Mouse (Mus musculus) thymus, postnatal 25 days (tissue): ENCODE data around the gene Stim1.

Source experiments
- DNase-seq: peaks from one replicate; pipeline ENCODE4 v3.0.0; 2022

The Stim1 gene

DNA sequence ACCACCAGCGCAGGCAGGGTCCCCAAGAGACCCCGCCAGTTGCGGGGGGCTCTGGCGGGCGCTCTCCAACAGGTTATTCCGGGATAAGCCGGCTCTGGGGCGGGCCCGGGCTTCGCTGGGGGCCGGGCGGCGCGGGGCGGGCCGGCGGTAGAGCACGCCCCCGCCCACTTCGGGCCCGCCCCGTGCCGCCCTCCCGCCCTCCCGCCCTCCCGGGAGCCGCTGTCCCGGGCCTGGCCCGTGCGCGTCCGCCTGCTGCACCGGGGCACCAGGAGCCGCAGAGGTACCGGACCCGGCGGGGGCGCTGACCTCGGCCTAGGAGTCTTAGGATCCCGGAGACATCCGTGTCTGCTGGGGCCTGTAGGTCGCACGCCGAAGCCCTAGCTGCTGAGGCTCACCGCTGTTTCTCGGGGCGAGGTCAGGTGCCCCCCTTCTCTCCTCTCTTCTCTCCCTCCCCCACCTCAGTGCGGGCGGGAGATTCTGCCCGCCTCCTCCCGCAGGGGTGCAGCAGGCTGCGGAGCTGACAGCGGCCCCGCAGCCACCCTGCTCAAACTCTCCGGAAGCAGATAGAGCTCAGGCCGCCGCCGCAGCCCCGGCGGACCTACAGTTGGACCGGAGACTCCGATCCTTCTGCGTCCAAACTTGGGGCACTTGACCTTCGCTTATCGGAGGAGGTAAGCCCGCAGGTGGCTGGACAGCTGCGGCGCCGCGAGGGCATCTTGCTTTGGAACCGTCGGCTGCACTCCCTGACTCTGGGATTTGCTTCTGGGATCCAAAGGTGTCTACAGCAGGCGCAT, at the start of gene Stim1:
Gene Stim1 (plus strand): TSS at position 206 of the 794 bp plus-strand sequence.
- DNase-seq: peak; percentile 79

DNA sequence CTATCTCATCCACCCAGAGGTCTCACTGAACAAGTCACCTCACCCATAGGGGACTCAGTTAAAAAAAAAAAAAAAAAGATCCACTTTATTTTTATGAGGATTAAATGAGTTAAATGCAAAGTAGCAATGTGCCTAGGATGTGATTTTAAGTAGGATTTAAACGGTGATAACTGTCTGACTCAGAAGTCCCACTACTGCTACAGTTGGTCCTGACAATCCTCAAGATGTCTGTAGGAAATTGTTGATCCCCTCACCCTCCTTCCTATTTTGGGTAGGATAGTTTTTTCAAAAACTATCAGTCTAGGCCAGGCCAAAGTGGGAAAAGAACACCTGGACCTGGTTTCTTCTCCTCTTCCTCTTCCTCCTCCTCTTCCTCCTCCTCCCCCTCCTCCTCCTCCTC, 45.7 kb upstream of the Stim1 start:
- DNase-seq: no peak

DNA sequence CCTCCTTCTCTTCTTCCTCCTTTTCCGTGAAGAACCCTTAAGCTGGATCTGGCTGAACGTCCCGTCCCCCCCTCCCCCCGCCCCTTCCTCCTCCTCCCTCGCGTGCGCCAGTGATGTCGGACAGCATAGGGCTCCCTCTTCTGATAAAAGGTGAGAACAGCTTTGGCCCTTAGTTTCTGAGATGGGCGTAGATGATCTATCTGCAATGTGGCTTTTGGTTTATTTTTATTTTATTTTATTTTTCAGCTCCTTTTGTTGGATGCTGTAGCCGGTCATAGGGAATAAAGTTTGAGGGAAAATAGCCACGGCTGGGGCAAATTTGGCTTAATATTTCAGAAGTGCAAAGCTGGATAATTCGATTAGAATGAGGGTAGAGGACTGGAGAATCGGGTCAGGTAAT, 45.3 kb upstream of the Stim1 start:
- peak; percentile 40 for DNase-seq

DNA sequence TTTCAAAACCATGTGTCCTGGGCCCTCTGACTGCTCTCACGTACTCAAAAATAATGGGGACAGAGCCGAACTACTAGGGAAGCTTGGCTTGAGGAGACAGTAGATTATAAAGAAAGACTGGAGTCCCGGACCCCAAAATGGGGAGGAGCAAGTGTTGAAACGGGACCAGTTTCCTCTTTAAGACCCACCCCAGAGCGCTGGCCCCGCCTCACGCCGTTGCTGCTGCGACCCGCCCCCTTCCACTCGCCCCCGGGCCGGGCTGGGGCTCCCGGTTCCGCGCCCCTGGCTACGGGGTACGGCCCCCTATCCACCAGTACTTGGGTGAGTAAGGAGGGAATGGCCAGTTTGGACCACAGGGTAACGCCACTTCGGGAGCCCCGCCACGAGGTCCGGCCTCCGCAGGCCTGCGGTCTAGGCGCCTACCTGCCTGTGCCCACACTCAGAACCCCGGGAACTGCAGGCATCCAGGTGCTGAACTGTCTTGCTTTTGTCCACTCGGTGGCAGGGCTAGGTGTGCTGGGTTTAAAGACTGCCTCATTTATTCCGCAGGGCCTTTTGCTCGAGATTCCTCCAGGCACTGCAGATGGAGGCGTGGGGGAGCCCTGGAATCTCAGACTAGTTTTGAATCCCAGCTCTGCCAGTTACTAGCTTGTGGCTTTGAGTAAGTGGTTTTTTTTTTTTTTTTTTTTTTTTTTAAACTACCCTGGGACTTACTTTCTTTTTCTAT, 44.6 kb upstream of the Stim1 start:
- peak; percentile 84 for DNase-seq

DNA sequence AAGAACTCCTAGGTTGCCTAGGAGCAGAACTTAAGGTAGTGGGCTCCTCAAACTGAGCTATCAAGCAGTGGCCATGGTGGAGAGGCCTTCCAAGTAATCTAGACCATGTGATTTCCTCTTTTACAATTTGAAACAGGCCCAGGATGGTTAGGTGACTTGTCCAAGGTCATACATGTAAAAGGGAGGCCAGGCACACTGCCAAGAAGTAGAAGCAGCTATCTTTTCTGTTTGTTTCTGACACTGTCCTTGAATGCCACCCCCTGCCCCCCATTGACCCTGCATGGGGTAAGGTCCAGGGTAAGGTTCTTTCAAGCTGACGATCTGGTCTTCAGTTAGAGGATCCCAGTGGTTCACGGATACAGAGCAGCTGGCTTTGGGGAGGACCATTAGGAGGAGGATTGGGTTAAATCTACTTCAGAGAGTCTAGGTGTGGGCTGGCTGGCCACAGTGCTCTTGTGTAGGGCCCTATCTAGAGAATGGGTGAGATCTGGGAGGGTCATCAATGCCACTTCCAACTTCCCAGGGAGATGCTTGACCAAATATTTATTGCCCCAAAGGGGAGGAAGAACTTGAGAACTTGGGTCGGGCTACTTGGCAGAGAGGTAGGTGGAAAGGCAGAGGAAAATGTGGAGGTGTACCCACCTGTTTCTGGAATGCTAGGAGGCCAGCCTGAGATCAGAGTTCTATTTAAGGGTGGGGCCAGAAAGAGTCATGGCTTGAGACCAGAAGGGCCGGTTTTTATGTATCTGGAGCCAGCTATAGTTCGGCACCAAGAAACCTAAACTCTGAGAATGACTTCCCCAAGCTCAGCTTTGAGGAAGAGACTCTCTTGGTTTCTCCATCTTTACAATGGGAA, 43.5 kb upstream of the Stim1 start:
- DNase-seq: no peak

DNA sequence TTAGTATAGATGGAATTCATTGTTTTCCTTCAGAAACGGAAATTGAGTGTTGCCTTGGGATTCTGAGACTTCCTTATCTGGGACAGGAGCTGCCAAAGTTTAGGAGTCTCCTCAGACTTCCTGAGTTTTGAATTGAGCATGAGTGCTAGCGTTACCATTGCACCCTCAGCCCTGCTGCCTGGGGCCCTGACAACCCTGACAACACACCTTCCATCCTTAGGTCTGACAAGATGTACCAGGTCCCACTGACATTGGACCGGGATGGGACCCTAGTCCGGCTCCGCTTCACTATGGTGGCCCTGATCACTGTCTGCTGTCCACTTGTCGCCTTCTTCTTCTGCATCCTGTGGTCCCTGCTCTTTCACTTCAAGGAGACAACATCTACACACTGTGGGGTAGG, 41.6 kb upstream of the Stim1 start:
- no peak for DNase-seq

DNA sequence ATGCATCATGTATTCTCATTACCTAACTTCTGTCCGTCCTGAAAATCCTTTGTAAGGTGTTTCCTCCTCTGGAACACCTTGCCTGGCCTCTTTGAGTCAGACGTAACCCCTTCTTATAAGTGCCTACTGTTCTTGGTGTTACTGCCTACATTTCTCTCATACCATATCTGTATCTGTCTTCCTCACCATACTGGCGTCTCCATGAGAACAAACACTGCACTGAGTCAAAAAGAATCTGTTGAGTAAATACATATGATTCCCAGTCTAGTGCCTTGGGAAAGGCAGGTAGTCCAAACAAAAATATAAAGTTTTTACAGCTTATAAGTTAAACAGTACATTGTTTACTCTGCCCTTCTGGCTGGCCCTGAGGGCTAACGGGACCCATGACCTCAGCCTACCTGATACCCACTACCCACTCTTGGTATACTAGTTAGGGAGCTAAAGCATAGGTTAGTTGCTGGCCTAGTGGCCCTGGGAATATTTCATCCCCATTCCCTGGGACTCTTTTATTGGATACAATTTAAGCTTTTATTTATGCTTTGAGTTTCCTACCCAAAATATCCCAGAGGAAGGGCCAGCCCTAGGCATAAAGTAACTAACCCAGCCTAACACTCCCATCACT, 39.4 kb upstream of the Stim1 start:
- DNase-seq: no peak

DNA sequence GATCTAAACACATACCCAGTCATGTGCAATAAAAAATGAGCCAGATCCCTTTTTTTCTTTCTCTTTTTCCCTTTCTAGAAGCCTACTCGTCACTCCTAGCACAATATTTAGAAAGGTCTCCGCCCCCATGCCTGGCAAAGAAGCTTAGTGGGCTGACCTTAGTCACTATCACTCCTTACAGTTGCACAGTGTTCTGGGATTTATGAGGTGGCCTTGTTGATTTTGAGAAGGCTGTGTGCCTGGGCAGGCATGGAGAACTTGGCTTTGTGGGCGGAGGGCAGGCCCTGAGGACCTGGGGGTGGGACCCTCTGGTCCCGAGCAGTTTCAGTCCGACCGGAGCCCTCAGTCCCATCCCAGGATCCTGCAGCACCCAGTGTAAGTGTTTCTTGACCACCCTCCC, 37.8 kb upstream of the Stim1 start:
- DNase-seq: no peak

DNA sequence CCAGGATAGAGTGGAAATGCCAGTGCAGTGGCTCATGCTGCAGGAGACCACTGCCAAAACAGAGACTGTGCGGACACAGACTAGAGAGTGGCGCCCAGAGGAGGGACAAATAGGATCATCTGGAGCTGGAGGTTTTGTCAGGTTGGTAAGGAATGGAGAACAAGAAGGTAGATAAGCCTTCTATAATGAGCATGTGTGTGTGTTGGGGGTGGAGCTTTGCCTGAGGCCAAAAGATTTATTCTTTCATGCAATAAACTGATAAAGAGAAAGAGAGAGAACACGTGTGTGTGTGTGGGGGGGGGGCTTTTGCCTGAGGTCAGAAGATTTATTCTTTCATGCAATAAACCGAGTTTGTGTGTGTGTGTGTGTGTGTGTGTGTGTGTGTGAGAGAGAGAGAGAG, 34.5 kb upstream of the Stim1 start:
- DNase-seq: no peak

DNA sequence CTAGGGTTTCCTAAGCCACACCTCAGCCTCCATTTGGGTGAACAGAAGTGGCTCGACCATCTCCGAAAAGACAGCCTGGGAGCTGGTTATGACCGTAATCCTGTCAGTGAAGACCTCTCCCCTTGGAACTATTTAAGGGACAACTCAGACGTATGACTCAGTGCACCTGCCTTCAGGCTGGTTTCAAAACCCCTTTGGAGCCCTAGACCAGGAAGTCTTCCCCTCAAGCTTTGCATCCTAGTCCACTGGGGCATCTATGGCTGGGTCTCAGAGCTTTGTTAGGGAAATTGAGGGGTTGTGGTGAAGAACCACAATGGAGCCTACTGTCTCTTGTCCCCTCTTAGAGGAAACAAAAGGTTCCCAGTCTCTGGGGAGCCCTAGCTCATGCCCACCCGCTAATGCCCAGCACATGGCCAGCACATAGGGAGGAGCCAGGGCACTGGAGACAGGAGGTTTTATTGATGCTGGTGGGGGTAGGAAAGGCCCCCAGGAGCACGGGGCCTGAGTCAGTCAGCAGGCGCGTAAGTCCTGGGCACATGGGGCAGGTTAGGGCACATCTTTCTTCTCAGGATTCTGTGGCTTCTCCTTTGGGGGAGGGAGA, 28.8 kb upstream of the Stim1 start:
- DNase-seq: no peak

DNA sequence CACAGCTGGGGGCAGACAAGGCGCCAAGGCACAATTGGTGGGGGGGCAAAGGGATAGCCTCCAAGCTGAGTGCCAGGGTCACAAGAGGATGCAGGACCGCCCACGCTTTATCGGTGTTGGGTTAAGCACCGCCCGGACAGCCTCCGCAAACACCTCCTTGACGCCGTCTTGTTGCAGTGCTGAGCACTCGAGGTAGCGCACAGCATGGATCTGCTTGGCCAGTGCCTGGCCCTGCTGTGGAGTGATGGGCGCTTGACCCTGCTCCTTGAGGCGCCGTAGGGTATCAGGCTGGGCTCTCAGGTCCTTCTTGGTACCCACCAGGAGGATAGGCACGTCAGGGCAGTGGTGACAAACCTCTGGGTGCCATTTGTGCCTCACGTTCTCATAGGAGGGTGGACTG, 28.0 kb upstream of the Stim1 start:
- no peak for DNase-seq

DNA sequence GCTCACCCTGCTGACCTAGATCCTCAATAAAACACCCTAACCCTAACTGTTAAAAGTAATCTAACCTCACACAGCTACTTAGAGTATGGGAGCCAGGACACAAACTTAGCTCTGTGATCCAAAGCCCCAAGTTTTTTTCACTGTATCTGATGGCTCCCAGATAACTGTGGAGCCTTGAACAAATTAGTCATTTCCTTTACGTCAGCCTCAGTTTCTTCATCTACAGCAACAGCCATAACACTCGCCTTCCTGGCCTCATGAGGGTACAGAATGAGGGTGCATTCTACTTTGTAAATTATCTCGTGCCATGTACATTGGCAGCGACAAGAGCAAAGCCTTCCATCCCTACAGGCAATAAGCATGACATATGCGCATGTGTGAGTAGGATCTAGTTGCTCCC, 25.2 kb upstream of the Stim1 start:
- DNase-seq: no peak

DNA sequence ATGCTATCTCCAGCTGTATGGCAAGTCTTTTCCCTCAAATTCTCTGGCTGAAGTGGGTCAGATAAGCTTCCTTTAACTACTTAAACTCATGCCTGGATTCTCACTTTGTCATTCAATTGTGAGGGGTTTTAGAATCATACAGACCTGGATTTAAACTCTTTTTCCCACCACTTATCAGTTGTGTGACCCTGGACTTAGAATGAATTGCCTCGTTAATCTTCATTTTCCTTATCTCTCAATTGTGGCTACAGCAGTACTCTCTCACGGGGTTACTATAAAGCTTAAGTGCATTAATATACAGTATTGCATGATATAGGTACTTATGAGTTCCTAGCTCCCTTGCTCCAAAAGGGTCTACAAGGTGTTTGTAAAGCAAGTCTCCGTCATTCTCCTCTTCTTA, 24.7 kb upstream of the Stim1 start:
- DNase-seq: no peak

DNA sequence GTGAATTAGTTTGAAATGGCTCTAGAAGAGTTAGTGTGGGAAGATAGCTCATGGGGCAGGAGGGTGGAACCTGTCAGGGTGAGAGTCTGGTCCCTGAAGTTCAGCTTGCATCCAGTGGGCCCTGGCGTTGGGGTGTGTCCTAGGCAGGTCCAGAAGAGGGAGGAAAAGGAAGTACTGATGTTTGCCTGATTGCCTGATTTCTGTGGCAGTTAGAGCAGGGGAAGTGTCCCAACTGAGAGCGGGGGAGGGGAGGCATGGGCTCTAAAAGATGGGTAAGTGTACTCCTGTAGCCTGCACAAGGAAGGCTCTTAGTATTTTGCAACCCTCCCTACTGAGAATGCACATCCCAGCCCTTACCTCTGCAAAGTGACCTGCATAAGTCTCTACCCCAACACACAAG, 23.7 kb upstream of the Stim1 start:
- DNase-seq: no peak

DNA sequence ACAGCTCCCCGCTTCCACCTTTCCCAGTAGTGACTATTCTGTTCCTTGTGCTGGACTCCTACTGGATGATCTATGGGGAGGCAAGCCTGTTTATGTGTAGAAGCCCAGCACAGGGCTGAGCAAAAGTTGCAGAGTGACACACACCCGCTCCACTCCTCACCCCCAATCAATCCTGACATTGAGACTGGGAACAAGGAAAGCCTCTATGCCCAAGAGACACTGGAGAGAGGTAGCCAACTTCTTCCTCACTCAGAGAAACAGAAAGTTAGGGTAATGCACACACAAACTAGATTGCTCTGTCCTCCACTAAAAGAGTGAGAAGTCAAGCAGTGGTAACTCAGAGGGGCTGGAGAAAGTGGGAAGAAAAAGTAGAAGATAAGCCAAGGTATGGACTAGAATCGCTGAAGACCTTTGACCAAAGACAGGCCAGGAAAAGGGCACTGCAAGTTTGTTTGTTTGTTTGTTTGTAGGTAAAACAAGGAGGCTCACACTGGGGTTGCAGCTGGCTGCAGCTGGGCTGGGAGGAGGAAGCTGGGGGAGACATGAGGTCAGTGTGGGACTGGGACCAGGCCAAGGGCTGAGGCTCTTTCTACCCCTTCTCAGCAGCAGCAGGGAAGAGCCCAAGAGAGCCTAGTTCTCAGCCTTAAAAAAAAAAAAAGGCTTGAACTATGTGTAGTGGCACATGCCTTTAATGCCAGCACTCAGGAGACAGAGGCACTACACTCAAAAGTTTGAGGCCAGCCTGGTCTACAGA, 22.6 kb upstream of the Stim1 start:
- no peak for DNase-seq

DNA sequence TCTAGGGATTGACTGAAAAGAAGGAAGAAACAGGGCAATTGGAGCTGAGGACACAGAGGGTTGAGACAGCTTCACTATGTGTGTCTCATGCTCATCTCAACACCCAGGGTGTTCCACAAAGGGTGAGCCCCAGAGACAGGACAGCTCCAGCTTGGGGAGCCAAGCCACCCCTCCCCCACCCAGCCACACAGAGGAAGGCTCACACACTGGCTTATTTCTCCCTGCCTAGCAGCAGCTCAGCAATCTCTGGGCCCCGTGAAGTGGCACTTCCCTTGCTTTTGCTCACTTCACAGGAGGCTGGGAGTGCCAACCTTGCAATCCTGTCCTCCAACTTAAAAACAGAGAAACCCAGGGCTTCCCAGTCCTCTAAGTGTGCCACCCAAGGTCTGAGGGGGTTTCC, 21.8 kb upstream of the Stim1 start:
- DNase-seq: peak; percentile 35

DNA sequence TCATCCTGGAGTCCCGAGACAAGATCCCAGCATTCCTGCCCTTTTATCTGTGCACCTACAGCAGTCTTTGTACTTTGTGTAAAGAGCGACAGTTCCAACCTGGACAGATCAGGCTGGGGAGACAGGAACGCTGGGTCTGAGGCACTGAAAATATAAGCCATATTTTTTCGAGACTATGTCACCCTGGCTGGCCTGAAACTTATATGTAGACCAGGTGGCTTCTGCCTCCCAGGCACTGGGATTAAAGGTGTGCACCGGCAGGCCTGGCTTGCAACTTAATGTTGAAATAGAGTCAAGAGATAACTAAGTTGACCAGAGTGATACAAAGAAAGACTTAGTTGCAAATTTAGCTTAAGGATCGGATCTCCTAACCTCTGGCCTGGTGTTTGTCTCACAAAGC, 21.3 kb upstream of the Stim1 start:
- DNase-seq: no peak

DNA sequence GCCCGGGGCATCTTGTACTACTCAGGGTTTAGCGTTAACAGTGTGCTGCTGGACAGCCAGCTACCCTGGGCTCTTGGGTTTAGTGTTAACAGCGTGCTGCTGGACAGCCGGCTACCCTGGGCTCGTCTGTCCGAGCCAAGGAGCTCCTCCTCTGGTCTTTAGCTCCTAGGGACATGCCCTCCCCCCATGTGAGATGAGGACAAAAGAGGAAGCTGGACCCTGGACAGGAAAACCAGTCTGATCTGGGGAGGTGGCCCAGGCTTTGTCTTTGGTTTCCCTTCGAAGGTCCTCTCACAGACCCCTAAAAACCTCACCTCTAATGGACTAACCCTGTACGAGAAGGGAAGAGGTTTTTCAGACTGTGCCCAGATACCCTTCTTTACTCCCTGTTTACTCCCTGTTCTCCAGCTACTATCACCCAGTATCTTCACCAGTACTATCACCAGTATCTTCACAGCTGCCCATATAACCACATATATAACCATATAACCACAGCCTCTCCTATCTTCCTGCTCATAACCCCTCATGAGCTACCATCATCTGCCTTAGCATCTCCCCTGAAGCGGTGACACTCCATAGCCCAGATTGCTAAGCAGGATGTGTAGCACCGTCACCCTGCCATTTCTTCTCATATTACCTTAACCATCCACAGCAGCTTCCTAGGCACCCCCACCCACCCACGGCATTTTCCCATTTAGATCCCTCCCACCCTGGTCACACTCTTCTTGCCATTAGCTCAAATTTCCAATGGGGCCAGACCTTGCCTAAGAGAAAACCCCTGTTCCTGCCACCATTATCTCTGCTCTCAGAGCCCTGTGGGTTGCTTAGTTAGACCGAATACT, 20.4 kb upstream of the Stim1 start:
- no peak for DNase-seq

DNA sequence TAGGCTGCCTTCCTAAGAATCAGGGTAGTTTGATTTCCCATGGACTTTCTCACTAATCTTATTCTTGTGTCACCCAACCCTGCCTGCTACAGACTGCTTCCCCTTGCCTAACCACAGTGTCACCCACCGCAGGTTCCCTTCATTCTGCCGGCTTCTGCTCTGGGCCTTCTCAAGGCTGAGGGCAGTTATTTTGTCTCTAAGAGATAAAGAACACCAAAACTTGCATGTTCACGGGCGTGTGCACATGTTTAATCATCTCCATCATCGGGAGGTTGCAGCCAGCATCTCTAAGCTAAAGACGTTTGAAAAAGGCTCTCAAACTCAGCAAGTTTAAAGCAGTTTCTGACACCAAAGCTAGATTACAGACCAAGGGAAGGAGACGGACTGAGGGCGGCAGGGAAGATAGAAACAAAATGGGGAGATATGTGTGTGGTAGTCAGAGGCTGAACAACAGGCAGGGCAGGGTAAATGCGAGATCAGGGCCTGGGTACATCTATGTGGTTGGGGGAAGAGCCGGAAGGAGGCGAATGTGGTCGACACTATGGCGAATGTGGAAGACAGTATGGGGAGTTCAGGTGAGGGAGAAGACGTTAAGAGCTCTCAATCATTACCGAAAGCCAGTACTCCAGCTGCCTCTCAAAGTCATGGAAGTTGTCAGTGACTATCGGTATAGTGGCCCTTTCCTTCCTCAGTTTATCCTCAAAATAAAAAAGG, 18.8 kb upstream of the Stim1 start:
- DNase-seq: peak; percentile 63

DNA sequence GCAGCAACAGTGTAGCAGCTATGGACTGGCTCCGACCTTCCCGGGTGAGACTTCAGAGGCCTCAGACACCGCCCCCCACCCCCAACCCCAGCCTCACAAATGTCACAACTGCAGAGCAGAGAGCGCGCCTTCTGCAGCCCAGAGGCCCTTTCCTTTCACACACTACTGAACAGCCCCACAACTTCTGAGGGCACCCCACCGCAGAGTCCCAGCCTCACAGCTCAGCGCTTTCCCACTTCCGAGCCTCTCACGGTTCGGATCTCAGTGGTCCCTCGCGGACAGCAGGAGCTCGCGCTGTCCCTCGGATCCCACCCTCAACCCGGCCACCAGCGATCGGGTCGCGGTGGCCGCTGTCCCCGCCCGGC, 18.1 kb upstream of the Stim1 start:
- peak; percentile 79 for DNase-seq
